Mouse (Mus musculus): ENCODE results near the gene Coro2a. TPM values are rescaled to one million over a fixed set of nuclear protein-coding genes. Genes with fewer than 3 reads are reported as not detected.
"Not testable (repeated sequence)": the region's sequence is repeated elsewhere in the genome, so short reads cannot be mapped to it uniquely, and the experiment has no call there.

Gene Coro2a
- polyA plus RNA-seq, 1 experiment from 2014 or later: 0.87 TPM

GRCm38 (mm10) chr4:46611181-46611580 is 9.2 kb upstream of the Coro2a start:
- Histone ChIP-seq H3K27me3 (peaks cover 72% of the 10 kb centered on the region), H3K4me3 (no peak overlapping the region)
- ATAC-seq (replicated peaks; ENCODE audit: insufficient number of reproducible peaks, insufficient read depth, low FRiP score, low read depth): no peak

GRCm38 (mm10) chr4:46607601-46608000 is 5.6 kb upstream of the Coro2a start:
- 57% methylated on average over 3 of the region's 3 CpGs for WGBS
- no peak overlapping the region for H3K4me3 ChIP-seq
- no peak for ATAC-seq (replicated peaks; ENCODE audit: insufficient number of reproducible peaks, insufficient read depth, low FRiP score, low read depth)
- no peaks in the 10 kb centered on the region for H3K9me3 ChIP-seq (replicated peaks)
- no peak overlapping the region for H3K9ac ChIP-seq
- no peak overlapping the region for H3K4me2 ChIP-seq
- H3K4me1 ChIP-seq (replicated peaks): 0 out of 2 replicates have a peak, but pooled peaks cover 4% of the 10 kb centered on the region
- no peak overlapping the region for H3K27ac ChIP-seq
- H3K27me3 ChIP-seq: peaks cover 76% of the 10 kb centered on the region
- no peaks in the 10 kb centered on the region for H3K36me3 ChIP-seq

More at GRCm38 (mm10) chr4:46611181-46611580, 9.2 kb upstream of the Coro2a start:
- Histone ChIP-seq H3K9ac (no peak overlapping the region), H3K4me2 (no peak overlapping the region), H3K36me3 (no peaks in the 10 kb centered on the region), H3K9me3 (replicated peaks) (no peaks in the 10 kb centered on the region), H3K4me1 (replicated peaks) (0 out of 2 replicates have a peak, but pooled peaks cover 6% of the 10 kb centered on the region), H3K27ac (no peak overlapping the region)
- WGBS: 0% methylated on average over 4 of the region's 4 CpGs

GRCm38 (mm10) chr4:46605451-46605850 is 3.4 kb upstream of the Coro2a start:
- Histone ChIP-seq H3K4me1 (replicated peaks) (peaks cover 13% of the 10 kb centered on the region), H3K9ac (no peak overlapping the region), H3K4me2 (no peak overlapping the region), H3K9me3 (replicated peaks) (no peaks in the 10 kb centered on the region), H3K36me3 (no peaks in the 10 kb centered on the region), H3K4me3 (no peak overlapping the region), H3K27ac (no peak overlapping the region), H3K27me3 (peaks cover 94% of the 10 kb centered on the region)
- ATAC-seq (replicated peaks; ENCODE audit: insufficient number of reproducible peaks, insufficient read depth, low FRiP score, low read depth): no peak
- 48% methylated on average over 11 of the region's 11 CpGs for WGBS

- Histone ChIP-seq H3K4me1 (replicated peaks) (peaks cover 13% of the 10 kb centered on the region), H3K27ac (no peak overlapping the region), H3K9ac (no peak overlapping the region), H3K4me3 (no peak overlapping the region), H3K9me3 (replicated peaks) (no peaks in the 10 kb centered on the region), H3K36me3 (no peaks in the 10 kb centered on the region), H3K27me3 (peaks cover 94% of the 10 kb centered on the region), H3K4me2 (no peak overlapping the region)
- 60% methylated on average over 7 of the region's 7 CpGs for WGBS
- ATAC-seq (replicated peaks; ENCODE audit: insufficient number of reproducible peaks, insufficient read depth, low FRiP score, low read depth): no peak
Observed at GRCm38 (mm10) chr4:46602704-46603103, 702 bp upstream of the Coro2a start.

GRCm38 (mm10) chr4:46601258-46601843 is 651 bp downstream of the Coro2a start:
- Histone ChIP-seq H3K4me3 (peak overlapping the region; percentile 57), H3K9me3 (replicated peaks) (no peaks in the 10 kb centered on the region), H3K27ac (no peak overlapping the region), H3K27me3 (peaks cover 94% of the 10 kb centered on the region), H3K9ac (peak overlapping the region; percentile 52), H3K36me3 (no peaks in the 10 kb centered on the region), H3K4me1 (replicated peaks) (peaks cover 13% of the 10 kb centered on the region), H3K4me2 (peak overlapping the region; percentile 97)
- under 1% methylated on average over 52 of the region's 52 CpGs for WGBS
- ATAC-seq (replicated peaks; ENCODE audit: insufficient number of reproducible peaks, insufficient read depth, low FRiP score, low read depth): 0 out of 2 replicates have a peak, but pooled peaks have one; percentile 9

- peaks cover 95% of the 10 kb centered on the region for H3K27me3 ChIP-seq
- H3K9me3 ChIP-seq (replicated peaks): no peaks in the 10 kb centered on the region
- ATAC-seq (replicated peaks; ENCODE audit: insufficient number of reproducible peaks, insufficient read depth, low FRiP score, low read depth): no peak
- H3K4me3 ChIP-seq: peak overlapping the region; percentile 57
- H3K4me1 ChIP-seq (replicated peaks): peaks cover 13% of the 10 kb centered on the region
- H3K36me3 ChIP-seq: no peaks in the 10 kb centered on the region
- no peak overlapping the region for H3K27ac ChIP-seq
- peak overlapping the region; percentile 52 for H3K9ac ChIP-seq
- 36% methylated on average over 20 of the region's 20 CpGs for WGBS
- peak overlapping the region; percentile 97 for H3K4me2 ChIP-seq
Observed at GRCm38 (mm10) chr4:46600473-46601257, 1.3 kb downstream of the Coro2a start.

- 65% methylated on average over 12 of the region's 12 CpGs for WGBS
- peaks cover 85% of the 10 kb centered on the region for H3K27me3 ChIP-seq
Observed at GRCm38 (mm10) chr4:46599609-46600008, 2.4 kb downstream of the Coro2a start.

GRCm38 (mm10) chr4:46598981-46599380 is 3.0 kb downstream of the Coro2a start:
- Histone ChIP-seq H3K27ac (no peak overlapping the region), H3K9ac (no peak overlapping the region), H3K4me3 (no peak overlapping the region), H3K27me3 (peaks cover 79% of the 10 kb centered on the region), H3K9me3 (replicated peaks) (no peaks in the 10 kb centered on the region), H3K4me1 (replicated peaks) (peaks cover 13% of the 10 kb centered on the region), H3K36me3 (no peaks in the 10 kb centered on the region), H3K4me2 (peak overlapping the region; percentile 10; the same call in 1 of the 2 replicates)
- WGBS: 59% methylated on average over 6 of the region's 6 CpGs
- ATAC-seq (replicated peaks; ENCODE audit: insufficient number of reproducible peaks, insufficient read depth, low FRiP score, low read depth): no peak

More at GRCm38 (mm10) chr4:46599609-46600008, 2.4 kb downstream of the Coro2a start:
- H3K4me2 ChIP-seq; H3K9ac ChIP-seq; H3K27ac ChIP-seq; H3K9me3 ChIP-seq (replicated peaks); ATAC-seq (replicated peaks; ENCODE audit: insufficient number of reproducible peaks, insufficient read depth, low FRiP score, low read depth); H3K4me3 ChIP-seq; H3K36me3 ChIP-seq: not testable (repeated sequence)
- peaks cover 13% of the 10 kb centered on the region for H3K4me1 ChIP-seq (replicated peaks)

- no peak overlapping the region for H3K27ac ChIP-seq
- H3K36me3 ChIP-seq: no peaks in the 10 kb centered on the region
- H3K27me3 ChIP-seq: peaks cover 70% of the 10 kb centered on the region
- no peak overlapping the region for H3K4me3 ChIP-seq
- no peak for ATAC-seq (replicated peaks; ENCODE audit: insufficient number of reproducible peaks, insufficient read depth, low FRiP score, low read depth)
- 56% methylated on average over 10 of the region's 10 CpGs for WGBS
- H3K4me2 ChIP-seq: peak overlapping the region; percentile 36; the same call in 1 of the 2 replicates
- no peak overlapping the region for H3K9ac ChIP-seq
- no peaks in the 10 kb centered on the region for H3K9me3 ChIP-seq (replicated peaks)
- peaks cover 13% of the 10 kb centered on the region for H3K4me1 ChIP-seq (replicated peaks)
Observed at GRCm38 (mm10) chr4:46598111-46598510, 3.9 kb downstream of the Coro2a start.

GRCm38 (mm10) chr4:46597286-46597961 is 4.6 kb downstream of the Coro2a start:
- Histone ChIP-seq H3K4me1 (replicated peaks) (peaks cover 13% of the 10 kb centered on the region), H3K9me3 (replicated peaks) (no peaks in the 10 kb centered on the region), H3K27me3 (peaks cover 64% of the 10 kb centered on the region), H3K9ac (no peak overlapping the region), H3K4me3 (no peak overlapping the region), H3K4me2 (peak overlapping the region; percentile 10; the same call in 1 of the 2 replicates), H3K27ac (no peak overlapping the region; the same call in 1 of the 2 replicates), H3K36me3 (no peaks in the 10 kb centered on the region)
- WGBS: 49% methylated on average over 11 of the region's 11 CpGs
- no peak for ATAC-seq (replicated peaks; ENCODE audit: insufficient number of reproducible peaks, insufficient read depth, low FRiP score, low read depth)

- Histone ChIP-seq H3K4me1 (replicated peaks) (peaks cover 5% of the 10 kb centered on the region), H3K36me3 (no peaks in the 10 kb centered on the region), H3K9ac (no peak overlapping the region), H3K9me3 (replicated peaks) (no peaks in the 10 kb centered on the region), H3K4me3 (no peak overlapping the region), H3K27me3 (peaks cover 53% of the 10 kb centered on the region), H3K27ac (no peak overlapping the region), H3K4me2 (no peak overlapping the region)
- no peak for ATAC-seq (replicated peaks; ENCODE audit: insufficient number of reproducible peaks, insufficient read depth, low FRiP score, low read depth)
- 62% methylated on average over 6 of the region's 6 CpGs for WGBS
Observed at GRCm38 (mm10) chr4:46596398-46596797, 5.6 kb downstream of the Coro2a start.
